Mouse (Mus musculus) forebrain, embryonic 13.5 days (tissue): ENCODE data around the gene Chic1. TPM values are rescaled to one million over a fixed set of nuclear protein-coding genes. Genes with fewer than 3 reads are reported as not detected.

Source experiments
- ATAC-seq: fragments of 200-750 bp; cut with Nextera tagmentation; 2 replicates; pipeline ENCODE4 v1.8.0; 2017
- H3K27ac ChIP-seq: fragments of 300-500 bp; sonication (generic); 2 replicates; pipeline ENCODE4 v1.5.1; 2015; ENCODE audit warnings: inconsistent platforms, mild to moderate bottlenecking, moderate library complexity
- H3K27me3 ChIP-seq: fragments of 300-500 bp; sonication (generic); 2 replicates; pipeline ENCODE4 v1.6.1; 2015; ENCODE audit warnings: mild to moderate bottlenecking, inconsistent platforms
- H3K36me3 ChIP-seq: fragments of 300-500 bp; sonication (generic); 2 replicates; pipeline ENCODE4 v1.6.1; 2015; ENCODE audit warnings: mild to moderate bottlenecking, inconsistent platforms; ENCODE audit not compliant: poor library complexity, severe bottlenecking
- H3K4me1 ChIP-seq: fragments of 300-500 bp; sonication (generic); 2 replicates; pipeline ENCODE4 v1.6.1; 2015; ENCODE audit warnings: inconsistent platforms
- H3K4me2 ChIP-seq: fragments of 300-500 bp; sonication (generic); 2 replicates; pipeline ENCODE4 v1.6.1; 2015; ENCODE audit warnings: inconsistent platforms, mild to moderate bottlenecking, moderate library complexity
- H3K4me3 ChIP-seq: fragments of 300-500 bp; sonication (generic); 2 replicates; pipeline ENCODE4 v1.5.1; 2015; ENCODE audit warnings: mild to moderate bottlenecking, inconsistent platforms
- H3K9ac ChIP-seq: fragments of 300-500 bp; sonication (generic); 2 replicates; pipeline ENCODE4 v1.6.1; 2015; ENCODE audit warnings: mild to moderate bottlenecking, inconsistent platforms
- H3K9me3 ChIP-seq: fragments of 300-500 bp; sonication (generic); replicated peaks from 2 replicates; pipeline ENCODE4 v1.6.1; 2016; ENCODE audit warnings: inconsistent platforms
- WGBS: fragments of 180-500 bp; shearing (Covaris S2); methylation state at CpG from one replicate; pipeline ENCODE4 v1.1.7; 2015; 5-methylcytosine and 5-hydroxymethylcytosine counted together
- polyA plus RNA-seq: library from polyadenylated mRNA; unstranded; fragments of >200 nt; fragmentation: Nextera tagmentation; extraction: Ambion mirVana; gene quantifications from 2 replicates; pipeline ENCODE4 v1.2.1, GENCODE M21; 2015

Gene Chic1
- polyA plus RNA-seq, 1 experiment from 2014 or later, result 6.7 TPM

DNA sequence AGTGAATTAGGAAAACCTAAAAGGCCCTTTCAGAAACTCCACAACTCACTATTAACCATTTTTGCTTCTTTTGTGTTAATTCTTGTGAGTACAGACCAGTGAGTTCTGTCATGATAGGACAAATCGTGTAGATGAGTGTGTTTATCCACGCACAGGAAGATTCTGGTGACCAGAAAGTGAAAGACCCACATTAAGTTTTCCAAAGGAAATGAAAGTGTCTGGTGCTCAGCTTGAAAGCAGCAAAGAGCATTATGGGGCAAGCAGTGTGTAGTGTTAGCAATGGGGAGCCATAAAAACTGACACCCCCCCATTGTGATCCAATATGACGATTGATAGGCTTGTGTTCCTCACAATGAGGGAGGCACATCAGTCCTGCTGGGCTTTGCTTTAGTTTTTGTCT is 12.4 kb downstream of the Chic1 start:
- no peak for ATAC-seq
- Histone ChIP-seq H3K4me3 (no peak overlapping the region), H3K4me2 (no peak overlapping the region), H3K27me3 (peaks cover 19% of the 10 kb centered on the region; the same call in 1 of the 2 replicates), H3K9ac (no peak overlapping the region), H3K4me1 (no peaks in the 10 kb centered on the region), H3K9me3 (no peaks in the 10 kb centered on the region), H3K36me3 (no peaks in the 10 kb centered on the region), H3K27ac (no peak overlapping the region)
- 61% methylated on average over 3 of the region's 3 CpGs for WGBS

DNA sequence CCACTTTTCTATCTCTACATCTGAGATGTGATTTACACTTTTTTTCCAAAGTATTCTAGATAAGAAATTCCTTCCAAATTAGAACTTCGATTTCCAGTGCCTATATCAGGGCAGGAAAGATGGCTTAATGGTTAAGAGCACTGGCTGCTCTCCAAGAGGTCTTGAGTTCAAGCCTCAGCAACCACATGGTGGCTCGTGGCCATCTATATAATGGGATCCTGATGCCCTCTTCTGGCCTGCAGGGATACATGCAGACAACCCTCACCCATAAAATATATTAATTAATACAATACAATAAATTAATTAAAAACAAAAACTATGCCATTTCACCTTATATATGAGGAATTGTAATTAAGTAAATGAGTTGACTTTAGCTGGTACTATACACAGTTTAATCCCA is 14.9 kb downstream of the Chic1 start:
- Histone ChIP-seq H3K9ac (no peak overlapping the region), H3K4me1 (no peaks in the 10 kb centered on the region)
- WGBS, result 76% methylated on average over 2 of the region's 2 CpGs

DNA sequence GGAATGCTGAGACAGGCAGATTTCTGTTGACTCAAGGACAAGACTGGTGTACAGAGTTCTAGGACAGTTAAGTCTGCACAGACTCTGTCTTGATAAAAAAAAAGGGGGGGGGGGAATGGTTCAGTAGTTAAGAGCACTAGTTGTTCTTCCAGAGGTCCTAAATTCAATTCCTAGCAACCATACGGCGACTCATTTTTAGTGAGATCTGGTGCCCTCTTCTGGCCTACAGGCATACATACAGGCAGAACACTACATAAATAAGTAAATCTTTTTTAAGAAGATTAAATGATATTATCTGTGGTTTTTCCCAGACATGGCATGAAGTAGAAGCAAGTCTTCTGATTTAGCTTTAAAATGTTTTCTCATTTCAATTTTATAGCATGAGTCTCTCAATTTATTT is 15.4 kb downstream of the Chic1 start:
- WGBS, result 33% methylated on average over 2 of the region's 2 CpGs
- peaks cover 23% of the 10 kb centered on the region; the same call in 1 of the 2 replicates for H3K27me3 ChIP-seq
- ATAC-seq, result no peak
- H3K36me3 ChIP-seq, result no peaks in the 10 kb centered on the region
- no peaks in the 10 kb centered on the region for H3K9me3 ChIP-seq
- no peak overlapping the region for H3K4me2 ChIP-seq
- H3K27ac ChIP-seq, result no peak overlapping the region
- no peaks in the 10 kb centered on the region for H3K4me1 ChIP-seq
- no peak overlapping the region for H3K4me3 ChIP-seq
- H3K9ac ChIP-seq, result no peak overlapping the region

More for the DNA sequence above, 14.9 kb downstream of the Chic1 start:
- Histone ChIP-seq H3K4me2 (no peak overlapping the region), H3K4me3 (no peak overlapping the region), H3K36me3 (no peaks in the 10 kb centered on the region), H3K27me3 (peaks cover 21% of the 10 kb centered on the region; the same call in 1 of the 2 replicates), H3K27ac (no peak overlapping the region), H3K9me3 (no peaks in the 10 kb centered on the region)
- no peak for ATAC-seq

DNA sequence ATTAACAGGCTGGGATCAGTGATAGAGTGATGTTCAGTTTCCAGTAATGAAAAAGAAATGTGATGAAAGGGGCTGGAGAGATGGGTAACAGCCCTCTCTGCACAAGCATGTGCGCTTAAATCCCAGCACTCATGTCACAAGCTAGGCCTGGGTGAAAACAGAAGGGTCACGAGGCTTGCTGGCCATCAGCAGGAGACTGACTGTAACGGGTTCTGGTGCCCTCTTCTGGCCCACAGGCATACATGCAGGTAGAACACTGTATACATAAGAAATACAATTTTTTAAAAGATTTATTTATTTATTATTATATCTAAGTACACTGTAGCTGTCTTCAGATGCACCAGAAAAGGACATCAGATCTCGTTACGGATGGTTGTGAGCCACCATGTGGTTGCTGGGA is 18.0 kb downstream of the Chic1 start:
- H3K27ac ChIP-seq, result no peak overlapping the region
- H3K4me3 ChIP-seq, result no peak overlapping the region
- H3K9me3 ChIP-seq, result no peaks in the 10 kb centered on the region
- no peak overlapping the region for H3K4me2 ChIP-seq
- no peak for ATAC-seq
- 68% methylated on average over 5 of the region's 5 CpGs for WGBS
- no peaks in the 10 kb centered on the region for H3K4me1 ChIP-seq
- no peaks in the 10 kb centered on the region for H3K36me3 ChIP-seq
- peaks cover 19% of the 10 kb centered on the region; the same call in 1 of the 2 replicates for H3K27me3 ChIP-seq
- no peak overlapping the region for H3K9ac ChIP-seq

DNA sequence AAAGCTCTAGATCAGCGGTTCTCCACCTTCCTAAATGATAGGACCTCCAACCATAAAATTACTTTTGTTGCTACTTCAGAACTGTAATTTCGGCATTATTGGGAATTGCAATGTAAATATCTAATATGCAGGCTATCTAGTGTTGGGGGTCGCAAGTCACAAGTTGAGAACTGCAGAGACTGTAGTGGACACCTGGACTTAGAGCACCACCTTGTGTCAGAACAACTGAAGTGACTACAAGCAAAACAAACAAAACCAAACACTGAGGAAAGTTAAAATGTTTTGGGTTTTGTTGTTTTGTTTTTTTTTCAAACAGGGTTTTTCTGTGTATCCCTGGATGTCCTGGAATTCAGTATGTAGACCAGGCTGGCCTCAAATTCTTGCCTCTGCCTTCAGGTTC is 28.3 kb downstream of the Chic1 start:
- H3K4me3 ChIP-seq, result no peak overlapping the region
- no peak for ATAC-seq
- no peak overlapping the region for H3K4me2 ChIP-seq
- whole genome bisulfite sequencing, result 81% methylated on average over 3 of the region's 3 CpGs
- H3K36me3 ChIP-seq, result no peaks in the 10 kb centered on the region
- H3K27ac ChIP-seq, result no peak overlapping the region
- no peaks in the 10 kb centered on the region for H3K4me1 ChIP-seq
- H3K9me3 ChIP-seq, result no peaks in the 10 kb centered on the region
- no peak overlapping the region for H3K9ac ChIP-seq
- peaks cover 23% of the 10 kb centered on the region for H3K27me3 ChIP-seq

DNA sequence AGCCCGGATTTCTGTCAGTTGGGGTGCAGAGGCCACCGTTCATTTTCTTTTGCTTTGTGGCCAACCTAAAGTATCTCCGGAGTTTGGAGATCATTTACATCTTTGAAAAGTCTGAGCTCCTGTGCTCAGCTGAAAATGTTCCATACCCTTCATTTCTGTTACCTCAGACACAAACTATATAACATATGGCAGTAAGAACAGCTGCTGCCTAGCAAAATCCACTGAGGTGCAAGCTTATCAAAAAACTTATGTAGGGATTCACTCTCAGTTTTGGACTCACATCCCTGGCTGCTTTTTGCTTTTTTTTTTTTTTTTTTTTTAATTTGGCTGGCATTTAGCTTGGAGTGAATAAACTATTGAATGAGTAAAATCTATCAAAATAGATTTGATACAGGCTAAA is 31.9 kb downstream of the Chic1 start:
- Histone ChIP-seq H3K4me1 (no peaks in the 10 kb centered on the region), H3K36me3 (no peaks in the 10 kb centered on the region), H3K4me2 (no peak overlapping the region), H3K9ac (no peak overlapping the region), H3K27ac (no peak overlapping the region), H3K27me3 (peaks cover 20% of the 10 kb centered on the region; the same call in 1 of the 2 replicates), H3K4me3 (no peak overlapping the region), H3K9me3 (no peaks in the 10 kb centered on the region)
- WGBS, result 90% methylated on average over 3 of the region's 3 CpGs
- ATAC-seq, result no peak

DNA sequence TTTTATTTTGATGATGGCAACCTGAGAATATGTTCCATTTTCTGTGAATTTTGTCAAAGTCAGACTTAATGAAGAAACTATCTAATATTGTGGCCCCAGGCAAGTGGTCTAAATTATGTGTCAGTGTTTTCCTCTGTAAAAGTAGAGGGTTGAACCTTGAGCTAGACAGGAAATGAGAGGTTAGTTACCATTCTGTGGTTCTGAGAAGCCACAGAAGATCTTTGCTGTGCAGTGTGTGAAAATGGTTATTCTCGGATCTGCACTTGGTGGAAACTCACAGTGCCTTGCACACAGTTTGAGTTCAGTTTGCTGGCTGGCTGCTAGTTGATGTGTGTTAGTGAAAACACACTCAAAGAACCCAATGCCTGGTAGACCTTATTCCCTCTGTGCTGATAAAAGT is 37.6 kb downstream of the Chic1 start:
- Histone ChIP-seq H3K4me1 (no peaks in the 10 kb centered on the region), H3K27me3 (peaks cover 24% of the 10 kb centered on the region), H3K4me2 (no peak overlapping the region), H3K4me3 (no peak overlapping the region), H3K27ac (no peak overlapping the region), H3K36me3 (no peaks in the 10 kb centered on the region), H3K9me3 (no peaks in the 10 kb centered on the region), H3K9ac (no peak overlapping the region)
- ATAC-seq, result no peak
- 71% methylated on average over 1 of the region's 1 CpGs for WGBS

DNA sequence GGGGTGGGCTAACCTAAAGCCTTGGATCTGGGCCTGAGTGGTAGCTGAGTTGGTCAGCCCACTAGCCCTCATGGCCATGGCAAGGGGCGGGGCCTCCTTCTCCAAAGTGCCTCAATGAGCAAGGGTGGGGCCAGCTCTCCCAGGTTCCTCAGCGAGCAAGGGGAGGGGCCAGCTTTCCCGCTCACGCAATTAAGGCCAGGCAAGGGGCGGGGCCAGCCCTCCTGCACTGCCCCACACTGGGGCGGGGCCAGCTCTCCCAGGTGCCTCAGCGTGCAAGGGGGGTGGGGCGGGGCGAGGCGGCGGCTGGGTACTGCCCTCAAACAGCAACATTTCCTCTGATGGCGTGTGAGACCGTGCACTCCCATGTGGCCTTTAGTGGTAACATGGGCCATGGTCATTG is 48.7 kb downstream of the Chic1 start:
- Histone ChIP-seq H3K27me3 (peaks cover 45% of the 10 kb centered on the region; the same call in 1 of the 2 replicates), H3K9me3 (no peaks in the 10 kb centered on the region), H3K4me2 (no peak overlapping the region), H3K36me3 (no peaks in the 10 kb centered on the region), H3K9ac (no peak overlapping the region), H3K4me1 (no peaks in the 10 kb centered on the region), H3K4me3 (no peak overlapping the region), H3K27ac (no peak overlapping the region)
- WGBS, result 35% methylated on average over 8 of the region's 13 CpGs
- ATAC-seq, result no peak

DNA sequence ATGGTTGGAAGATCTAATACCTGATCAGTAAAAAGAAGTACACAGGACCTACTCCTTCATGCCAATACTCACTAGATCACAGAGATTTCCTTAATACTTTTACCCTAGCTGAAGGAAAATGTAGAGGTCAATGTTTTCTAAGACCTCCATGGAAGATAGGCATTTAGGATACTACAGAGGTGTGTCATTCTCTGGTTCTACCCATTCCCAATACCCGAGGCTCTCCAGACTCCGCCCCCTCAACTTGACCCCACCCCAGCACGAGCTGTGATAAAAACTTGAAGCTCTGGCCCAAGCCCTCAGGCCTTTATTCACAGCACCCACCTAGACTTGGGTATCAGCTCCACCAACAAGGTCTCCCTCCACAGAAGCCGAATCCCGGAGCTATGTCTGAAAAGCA is 57.9 kb downstream of the Chic1 start, which contains the start of gene Tsx:
Gene Tsx (plus strand): TSS at position 301 of the 400 bp plus-strand sequence.
- Histone ChIP-seq H3K4me1 (no peaks in the 10 kb centered on the region), H3K27me3 (peaks cover 38% of the 10 kb centered on the region; the same call in 1 of the 2 replicates), H3K9me3 (no peaks in the 10 kb centered on the region), H3K27ac (no peak within 1 kb of the TSS), H3K36me3 (no peaks in the 10 kb centered on the region), H3K9ac (no peak within 1 kb of the TSS), H3K4me2 (no peak within 1 kb of the TSS), H3K4me3 (no peak within 1 kb of the TSS)
- no peak for ATAC-seq
- 84% methylated on average over 5 of the region's 5 CpGs for WGBS

DNA sequence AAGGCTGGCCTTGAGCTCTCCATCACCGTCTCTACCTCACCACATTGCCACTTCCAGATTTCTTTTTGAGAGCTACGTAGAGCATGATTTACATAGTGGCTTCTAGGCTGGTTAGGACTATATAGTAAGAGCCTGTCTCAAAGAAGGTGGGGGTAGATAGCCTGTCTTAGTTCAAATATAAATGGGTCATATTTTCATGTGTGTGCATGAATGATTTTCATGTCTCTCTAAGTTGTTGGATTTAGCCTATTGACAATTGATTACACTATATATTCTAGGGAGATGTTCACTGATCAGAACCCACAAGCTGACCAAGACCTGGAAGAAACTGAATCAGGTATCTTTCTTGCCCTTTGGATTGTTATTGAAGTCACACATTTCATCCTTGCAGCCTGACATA is 65.4 kb downstream of the Chic1 start, which contains the start of gene Gm26992:
Gene Gm26992 (plus strand): TSS at position 301 of the 400 bp plus-strand sequence.
- 91% methylated on average over 2 of the region's 2 CpGs for WGBS
- Histone ChIP-seq H3K9ac (no peak within 1 kb of the TSS), H3K4me1 (no peaks in the 10 kb centered on the region), H3K27ac (no peak within 1 kb of the TSS), H3K9me3 (no peaks in the 10 kb centered on the region), H3K4me2 (no peak within 1 kb of the TSS), H3K27me3 (peaks cover 21% of the 10 kb centered on the region), H3K4me3 (no peak within 1 kb of the TSS), H3K36me3 (no peaks in the 10 kb centered on the region)
- ATAC-seq, result no peak

DNA sequence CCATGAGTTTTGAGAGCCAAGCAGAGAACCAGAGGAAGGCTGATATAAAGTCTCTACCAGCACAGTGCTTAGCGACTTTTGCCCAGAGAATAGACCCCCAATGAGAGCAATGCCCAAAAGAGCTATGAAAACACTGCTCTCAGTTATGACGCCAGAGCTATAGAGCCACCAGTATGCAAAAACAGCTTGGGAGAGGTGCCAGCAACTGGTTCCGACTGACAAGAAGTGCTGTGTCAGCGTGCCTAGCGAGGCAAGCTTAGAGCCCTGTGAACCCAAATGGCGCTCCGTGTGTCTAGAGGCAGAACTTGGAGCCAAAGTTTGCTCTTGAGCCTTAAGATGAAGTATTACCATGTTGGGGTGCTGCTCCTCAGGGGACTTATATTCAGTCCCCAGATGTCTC is 71.4 kb downstream of the Chic1 start:
- no peak overlapping the region for H3K4me2 ChIP-seq
- no peak overlapping the region for H3K27ac ChIP-seq
- H3K9ac ChIP-seq, result no peak overlapping the region
- no peak overlapping the region for H3K4me3 ChIP-seq
- 77% methylated on average over 7 of the region's 7 CpGs for WGBS
- H3K27me3 ChIP-seq, result peaks cover 27% of the 10 kb centered on the region
- ATAC-seq, result no peak
- no peaks in the 10 kb centered on the region for H3K36me3 ChIP-seq
- H3K4me1 ChIP-seq, result no peaks in the 10 kb centered on the region
- no peaks in the 10 kb centered on the region for H3K9me3 ChIP-seq

DNA sequence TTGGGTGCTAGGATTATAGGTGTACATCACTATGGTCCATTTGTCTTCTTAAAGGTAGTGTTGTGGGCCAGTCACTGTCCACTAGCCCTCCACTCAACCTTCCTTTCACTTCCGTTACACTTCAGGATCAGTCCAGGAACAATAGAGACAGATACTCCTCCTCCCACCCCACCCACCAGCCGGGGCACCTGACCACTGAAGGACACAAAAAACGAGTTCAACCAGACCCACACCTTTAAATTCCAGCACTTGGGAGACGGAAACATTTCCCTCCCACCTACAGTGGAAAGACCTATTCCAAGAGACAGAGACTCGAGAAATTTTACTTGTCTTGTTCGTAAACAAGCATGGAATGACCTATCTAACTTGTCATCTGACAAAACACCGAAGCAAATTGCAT is 76.0 kb downstream of the Chic1 start:
- 79% methylated on average over 7 of the region's 7 CpGs for WGBS
- H3K36me3 ChIP-seq, result no peaks in the 10 kb centered on the region
- no peaks in the 10 kb centered on the region for H3K9me3 ChIP-seq
- ATAC-seq, result no peak
- no peak overlapping the region for H3K4me2 ChIP-seq
- H3K9ac ChIP-seq, result no peak overlapping the region
- no peaks in the 10 kb centered on the region for H3K4me1 ChIP-seq
- H3K27ac ChIP-seq, result no peak overlapping the region
- H3K27me3 ChIP-seq, result peaks cover 37% of the 10 kb centered on the region; the same call in 1 of the 2 replicates
- H3K4me3 ChIP-seq, result no peak overlapping the region

DNA sequence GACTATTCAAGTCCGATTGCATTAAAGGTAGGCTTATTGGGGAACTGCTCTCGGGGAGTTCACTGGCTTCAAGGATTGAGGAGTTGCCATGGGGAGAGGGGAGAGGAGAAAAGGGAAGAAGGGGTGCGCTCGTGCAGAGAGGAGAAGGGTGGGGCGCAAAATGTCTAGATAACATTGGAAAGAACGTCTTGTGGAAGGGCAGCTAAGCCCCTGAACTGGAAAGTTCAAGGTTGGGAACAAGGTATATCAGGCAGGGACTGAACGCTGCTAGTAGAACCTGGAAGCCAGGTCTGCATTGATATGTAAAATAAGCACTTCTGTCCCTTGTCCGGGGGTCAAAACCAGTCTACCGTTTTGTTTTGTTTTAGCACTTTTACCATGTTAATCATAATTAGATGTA is 81.7 kb downstream of the Chic1 start:
- H3K9me3 ChIP-seq, result no peaks in the 10 kb centered on the region
- H3K4me2 ChIP-seq, result no peak overlapping the region
- H3K27me3 ChIP-seq, result peaks cover 35% of the 10 kb centered on the region
- no peaks in the 10 kb centered on the region for H3K4me1 ChIP-seq
- H3K9ac ChIP-seq, result no peak overlapping the region
- H3K36me3 ChIP-seq, result no peaks in the 10 kb centered on the region
- H3K4me3 ChIP-seq, result no peak overlapping the region
- no peak overlapping the region for H3K27ac ChIP-seq
- no peak for ATAC-seq
- WGBS, result 17% methylated on average over 9 of the region's 9 CpGs
